Mouse (Mus musculus): Measurements from ENCODE around the gene Gnb1. TPM values are rescaled to one million over a fixed set of nuclear protein-coding genes. Genes with fewer than 3 reads are reported as not detected.

The Gnb1 gene
- polyA plus RNA-seq (2016; fragmentation: Nextera tagmentation; extraction: Ambion mirVana) = 174 and 177 TPM in 2 replicates

- Histone ChIP-seq H3K27me3 (replicated peaks) (0 out of 2 replicates have a peak, but pooled peaks cover 3% of the 10 kb centered on the region), H3K9me3 (replicated peaks) (no peaks in the 10 kb centered on the region), H3K4me2 (peak within 1 kb of the TSS; percentile 100), H3K36me3 (0 out of 2 replicates have a peak, but pooled peaks cover 4% of the 10 kb centered on the region), H3K9ac (peak within 1 kb of the TSS; percentile 98), H3K27ac (peak within 1 kb of the TSS; percentile 84), H3K4me1 (peaks cover 81% of the 10 kb centered on the region), H3K4me3 (peak within 1 kb of the TSS; percentile 99)
- peak; percentile 79 for ATAC-seq
- under 1% methylated on average over 25 of the region's 60 CpGs for WGBS (ENCODE audit: insufficient replicate concordance)
Observed at GRCm38 (mm10) chr4:155490990-155491504, at the start of gene Gnb1. Gene Gnb1, plus strand, starts transcription at chr4:155491361.

- Histone ChIP-seq H3K27ac (no peak overlapping the region), H3K4me1 (no peaks in the 10 kb centered on the region), H3K9ac (no peak overlapping the region), H3K4me2 (no peak overlapping the region), H3K27me3 (replicated peaks) (0 out of 2 replicates have a peak, but pooled peaks cover 3% of the 10 kb centered on the region), H3K4me3 (no peak overlapping the region), H3K9me3 (replicated peaks) (no peaks in the 10 kb centered on the region), H3K36me3 (no peaks in the 10 kb centered on the region)
- 48% methylated on average over 3 of the region's 3 CpGs for WGBS (ENCODE audit: insufficient replicate concordance)
- ATAC-seq = no peak
Observed at GRCm38 (mm10) chr4:155442808-155443207, 48.4 kb upstream of the Gnb1 start.

- H3K27me3 ChIP-seq (replicated peaks) = 0 out of 2 replicates have a peak, but pooled peaks cover 3% of the 10 kb centered on the region
- WGBS (ENCODE audit: insufficient replicate concordance) = 41% methylated on average over 10 of the region's 10 CpGs
- H3K4me1 ChIP-seq = no peaks in the 10 kb centered on the region
- H3K27ac ChIP-seq = no peak overlapping the region
- ATAC-seq = no peak
- no peak overlapping the region for H3K4me2 ChIP-seq
- H3K9me3 ChIP-seq (replicated peaks) = no peaks in the 10 kb centered on the region
- H3K9ac ChIP-seq = no peak overlapping the region
- H3K36me3 ChIP-seq = no peaks in the 10 kb centered on the region
- no peak overlapping the region for H3K4me3 ChIP-seq
Observed at GRCm38 (mm10) chr4:155451597-155451996, 39.6 kb upstream of the Gnb1 start.

- no peak overlapping the region for H3K4me2 ChIP-seq
- no peaks in the 10 kb centered on the region for H3K36me3 ChIP-seq
- peaks cover 28% of the 10 kb centered on the region for H3K27me3 ChIP-seq (replicated peaks)
- H3K27ac ChIP-seq = no peak overlapping the region
- H3K4me1 ChIP-seq = no peaks in the 10 kb centered on the region
- H3K4me3 ChIP-seq = no peak overlapping the region
- no peaks in the 10 kb centered on the region for H3K9me3 ChIP-seq (replicated peaks)
- H3K9ac ChIP-seq = no peak overlapping the region
- WGBS (ENCODE audit: insufficient replicate concordance) = 60% methylated on average over 5 of the region's 5 CpGs
- ATAC-seq = no peak
Observed at GRCm38 (mm10) chr4:155458575-155458974, 32.6 kb upstream of the Gnb1 start.

DNA sequence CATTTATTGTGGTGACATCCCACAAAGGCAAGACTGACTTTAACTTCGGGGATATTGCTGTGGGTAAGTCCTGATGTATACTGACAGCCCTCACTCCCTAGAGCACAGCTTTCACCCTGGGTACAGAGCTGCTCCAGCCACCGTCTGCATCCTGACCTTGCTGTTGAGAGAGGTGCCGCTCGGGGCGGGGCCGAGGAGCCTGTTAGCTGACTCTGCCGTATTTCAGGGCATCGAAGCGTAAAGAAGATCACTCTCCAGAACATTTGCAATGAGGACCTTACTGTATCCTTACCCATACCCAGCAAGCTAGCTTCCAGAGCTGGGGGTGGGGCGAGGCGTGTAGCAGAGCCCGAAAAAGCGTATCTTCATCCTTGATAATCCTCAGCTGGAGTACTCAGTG, 28.1 kb upstream of the Gnb1 start:
- H3K27ac ChIP-seq = no peak overlapping the region
- 61% methylated on average over 13 of the region's 13 CpGs for WGBS (ENCODE audit: insufficient replicate concordance)
- no peaks in the 10 kb centered on the region for H3K9me3 ChIP-seq (replicated peaks)
- no peak overlapping the region for H3K4me2 ChIP-seq
- no peak overlapping the region for H3K9ac ChIP-seq
- no peak overlapping the region for H3K4me3 ChIP-seq
- no peaks in the 10 kb centered on the region for H3K4me1 ChIP-seq
- no peak for ATAC-seq
- no peaks in the 10 kb centered on the region for H3K36me3 ChIP-seq
- peaks cover 57% of the 10 kb centered on the region for H3K27me3 ChIP-seq (replicated peaks)

GRCm38 (mm10) chr4:155463611-155464010, 27.6 kb upstream of the Gnb1 start:
- H3K4me2 ChIP-seq = no peak overlapping the region
- no peak overlapping the region for H3K27ac ChIP-seq
- no peak for ATAC-seq
- no peaks in the 10 kb centered on the region for H3K36me3 ChIP-seq
- H3K4me1 ChIP-seq = no peaks in the 10 kb centered on the region
- H3K9ac ChIP-seq = no peak overlapping the region
- peaks cover 63% of the 10 kb centered on the region for H3K27me3 ChIP-seq (replicated peaks)
- 74% methylated on average over 6 of the region's 6 CpGs for WGBS (ENCODE audit: insufficient replicate concordance)
- no peaks in the 10 kb centered on the region for H3K9me3 ChIP-seq (replicated peaks)
- no peak overlapping the region for H3K4me3 ChIP-seq

DNA sequence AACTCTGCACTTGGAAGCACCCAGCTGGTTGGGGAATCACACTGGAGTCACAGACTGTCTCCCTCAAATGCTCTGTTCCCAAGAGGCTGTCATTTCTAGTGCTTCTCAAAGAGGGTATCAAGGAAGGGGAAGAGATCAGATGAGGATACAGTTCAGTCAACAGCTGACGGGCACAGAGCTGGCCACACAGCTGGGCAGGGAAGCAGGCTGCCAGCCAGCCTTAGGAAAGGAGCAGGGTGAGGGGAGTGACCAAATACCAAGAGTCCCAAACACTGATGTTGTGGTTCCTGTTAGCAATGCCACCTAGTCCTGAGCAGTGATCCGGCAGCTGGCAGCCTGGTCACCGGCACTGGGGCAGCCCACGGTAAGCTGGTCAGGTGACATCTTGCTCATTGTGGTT, 27.1 kb upstream of the Gnb1 start:
- peaks cover 4% of the 10 kb centered on the region for H3K4me1 ChIP-seq
- peaks cover 67% of the 10 kb centered on the region for H3K27me3 ChIP-seq (replicated peaks)
- no peaks in the 10 kb centered on the region for H3K9me3 ChIP-seq (replicated peaks)
- H3K4me2 ChIP-seq = no peak overlapping the region
- no peaks in the 10 kb centered on the region for H3K36me3 ChIP-seq
- WGBS (ENCODE audit: insufficient replicate concordance) = 63% methylated on average over 4 of the region's 4 CpGs
- H3K4me3 ChIP-seq = no peak overlapping the region
- H3K9ac ChIP-seq = no peak overlapping the region
- H3K27ac ChIP-seq = no peak overlapping the region
- ATAC-seq = no peak

GRCm38 (mm10) chr4:155465607-155466006, 25.6 kb upstream of the Gnb1 start:
- ATAC-seq = no peak
- Histone ChIP-seq H3K4me1 (peaks cover 9% of the 10 kb centered on the region), H3K4me3 (no peak overlapping the region), H3K27me3 (replicated peaks) (peaks cover 80% of the 10 kb centered on the region), H3K27ac (no peak overlapping the region), H3K4me2 (no peak overlapping the region), H3K36me3 (no peaks in the 10 kb centered on the region), H3K9ac (no peak overlapping the region), H3K9me3 (replicated peaks) (no peaks in the 10 kb centered on the region)
- WGBS (ENCODE audit: insufficient replicate concordance) = 59% methylated on average over 6 of the region's 6 CpGs

GRCm38 (mm10) chr4:155466080-155466479, 25.1 kb upstream of the Gnb1 start:
- Histone ChIP-seq H3K9ac (no peak overlapping the region), H3K4me3 (no peak overlapping the region), H3K4me1 (peaks cover 9% of the 10 kb centered on the region), H3K27me3 (replicated peaks) (peaks cover 80% of the 10 kb centered on the region), H3K27ac (no peak overlapping the region), H3K36me3 (no peaks in the 10 kb centered on the region), H3K9me3 (replicated peaks) (no peaks in the 10 kb centered on the region), H3K4me2 (no peak overlapping the region)
- WGBS (ENCODE audit: insufficient replicate concordance) = 69% methylated on average over 5 of the region's 5 CpGs
- ATAC-seq = no peak

DNA sequence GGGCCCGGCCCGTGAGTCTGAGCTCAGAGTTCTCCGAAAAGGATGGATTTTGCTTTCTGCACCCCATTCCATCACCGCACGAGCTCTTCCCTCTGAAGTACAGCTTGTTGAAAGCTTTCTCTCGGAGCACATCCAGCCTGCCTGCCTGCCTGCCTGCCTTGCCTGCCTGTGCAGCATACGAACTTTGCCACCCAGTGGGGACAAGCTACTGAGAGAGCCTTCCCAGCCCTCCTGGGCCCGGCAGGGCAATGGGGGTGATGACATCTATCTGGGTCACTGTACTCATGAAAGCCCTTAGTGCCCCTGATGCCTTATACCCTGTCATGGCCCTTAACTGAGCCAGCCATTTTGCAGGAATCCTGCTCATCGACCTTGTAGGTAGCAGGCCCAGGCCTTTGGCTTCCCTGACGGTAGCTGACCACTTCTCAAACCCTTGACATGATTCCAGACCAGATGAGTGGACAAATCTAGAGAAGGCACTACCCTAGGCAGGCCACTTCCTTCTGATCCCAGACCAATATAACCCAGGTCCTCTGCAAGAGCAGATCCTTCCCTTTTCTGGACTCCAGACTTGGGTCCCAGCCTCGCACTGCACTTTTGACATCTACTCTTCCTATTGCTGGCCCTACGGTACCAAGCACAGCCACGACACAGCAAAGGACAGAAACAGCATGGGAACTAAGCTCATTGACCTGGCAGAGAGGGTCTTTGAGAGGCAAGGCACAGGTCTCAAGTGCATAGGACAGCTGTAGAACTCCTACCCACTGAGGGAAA, 23.7 kb upstream of the Gnb1 start:
- ATAC-seq = no peak
- Histone ChIP-seq H3K27me3 (replicated peaks) (peaks cover 82% of the 10 kb centered on the region), H3K36me3 (no peaks in the 10 kb centered on the region), H3K9ac (no peak overlapping the region), H3K4me2 (no peak overlapping the region), H3K27ac (no peak overlapping the region), H3K9me3 (replicated peaks) (no peaks in the 10 kb centered on the region), H3K4me1 (peaks cover 9% of the 10 kb centered on the region), H3K4me3 (no peak overlapping the region)
- 57% methylated on average over 13 of the region's 13 CpGs for WGBS (ENCODE audit: insufficient replicate concordance)

GRCm38 (mm10) chr4:155468952-155469351, 22.2 kb upstream of the Gnb1 start, which contains the start of gene Tmem52:
Gene Tmem52, plus strand, starts transcription at chr4:155469114.
- H3K4me2 ChIP-seq = peak within 1 kb of the TSS; percentile 77
- WGBS (ENCODE audit: insufficient replicate concordance) = 12% methylated on average over 21 of the region's 21 CpGs
- H3K4me1 ChIP-seq = peaks cover 9% of the 10 kb centered on the region
- H3K27me3 ChIP-seq (replicated peaks) = peaks cover 85% of the 10 kb centered on the region
- H3K4me3 ChIP-seq = peak within 1 kb of the TSS; percentile 53
- no peaks in the 10 kb centered on the region for H3K9me3 ChIP-seq (replicated peaks)
- H3K27ac ChIP-seq = no peak within 1 kb of the TSS
- H3K9ac ChIP-seq = peak within 1 kb of the TSS; percentile 33; the same call in 1 of the 2 replicates
- peak; percentile 40; the same call in 1 of the 2 replicates for ATAC-seq
- no peaks in the 10 kb centered on the region for H3K36me3 ChIP-seq

- Histone ChIP-seq H3K9me3 (replicated peaks) (no peaks in the 10 kb centered on the region), H3K4me2 (peak overlapping the region; percentile 77), H3K4me1 (peaks cover 9% of the 10 kb centered on the region), H3K27ac (no peak overlapping the region), H3K9ac (peak overlapping the region; percentile 33; the same call in 1 of the 2 replicates), H3K27me3 (replicated peaks) (peaks cover 80% of the 10 kb centered on the region), H3K4me3 (peak overlapping the region; percentile 53; the same call in 1 of the 2 replicates), H3K36me3 (no peaks in the 10 kb centered on the region)
- no peak for ATAC-seq
- WGBS (ENCODE audit: insufficient replicate concordance) = 62% methylated on average over 18 of the region's 18 CpGs
Observed at GRCm38 (mm10) chr4:155469590-155470262, 21.4 kb upstream of the Gnb1 start.
